Mouse (Mus musculus) kidney, embryonic 15.5 days (tissue): Measurements from ENCODE around the gene Nebl. TPM values are rescaled to one million over a fixed set of nuclear protein-coding genes. Genes with fewer than 3 reads are reported as not detected.
"Not testable (repeated sequence)": the region's sequence is repeated elsewhere in the genome, so short reads cannot be mapped to it uniquely, and the experiment has no call there.

Experiments
- ATAC-seq: fragments of 200-750 bp; cut with Nextera tagmentation; replicated peaks from 2 replicates; pipeline ENCODE4 v1.8.0; 2017; ENCODE audit warnings: moderate TSS enrichment; ENCODE audit not compliant: low FRiP score
- H3K27ac ChIP-seq: fragments of 300-500 bp; sonication (generic); 2 replicates; pipeline ENCODE4 v1.5.1; 2015; ENCODE audit warnings: mild to moderate bottlenecking, inconsistent platforms
- H3K27me3 ChIP-seq: fragments of 300-500 bp; sonication (generic); 2 replicates; pipeline ENCODE4 v1.6.1; 2015; ENCODE audit warnings: inconsistent platforms
- H3K36me3 ChIP-seq: fragments of 300-500 bp; sonication (generic); 2 replicates; pipeline ENCODE4 v1.6.1; 2015; ENCODE audit warnings: inconsistent platforms
- H3K4me1 ChIP-seq: fragments of 300-500 bp; sonication (generic); 2 replicates; pipeline ENCODE4 v1.6.1; 2015; ENCODE audit warnings: inconsistent platforms
- H3K4me2 ChIP-seq: fragments of 300-500 bp; sonication (generic); 2 replicates; pipeline ENCODE4 v1.6.1; 2015; ENCODE audit warnings: moderate library complexity, mild to moderate bottlenecking, inconsistent platforms
- H3K4me3 ChIP-seq: fragments of 300-500 bp; sonication (generic); replicated peaks from 2 replicates; pipeline ENCODE4 v1.5.1; 2015; ENCODE audit warnings: mild to moderate bottlenecking, inconsistent platforms
- H3K9ac ChIP-seq: fragments of 300-500 bp; sonication (generic); 2 replicates; pipeline ENCODE4 v1.6.1; 2015; ENCODE audit warnings: mild to moderate bottlenecking, inconsistent platforms
- H3K9me3 ChIP-seq: fragments of 300-500 bp; sonication (generic); replicated peaks from 2 replicates; pipeline ENCODE4 v1.6.1; 2016; ENCODE audit warnings: inconsistent platforms
- WGBS: fragments of 180-500 bp; shearing (Covaris S2); methylation state at CpG from one replicate; pipeline ENCODE4 v1.1.7; 2015; ENCODE audit warnings: mixed read lengths; 5-methylcytosine and 5-hydroxymethylcytosine counted together
- polyA plus RNA-seq: library from polyadenylated mRNA; unstranded; fragments of >200 nt; fragmentation: Nextera tagmentation; extraction: Ambion mirVana; gene quantifications from 2 replicates; pipeline ENCODE4 v1.2.1, GENCODE M21; 2015

Nebl gene
- polyA plus RNA-seq, 1 experiment from 2014 or later = 7.1 TPM

GRCm38 (mm10) chr2:17364971-17365548, 366.2 kb downstream of the Nebl start:
- 36% methylated on average over 6 of the region's 6 CpGs for WGBS
- Histone ChIP-seq H3K27me3 (no peaks in the 10 kb centered on the region), H3K9ac (no peak overlapping the region), H3K4me1 (peaks cover 24% of the 10 kb centered on the region; the same call in 1 of the 2 replicates), H3K9me3 (no peaks in the 10 kb centered on the region), H3K27ac (peak overlapping the region; percentile 80), H3K4me2 (no peak overlapping the region), H3K4me3 (no peak overlapping the region), H3K36me3 (no peaks in the 10 kb centered on the region)
- no peak for ATAC-seq

DNA sequence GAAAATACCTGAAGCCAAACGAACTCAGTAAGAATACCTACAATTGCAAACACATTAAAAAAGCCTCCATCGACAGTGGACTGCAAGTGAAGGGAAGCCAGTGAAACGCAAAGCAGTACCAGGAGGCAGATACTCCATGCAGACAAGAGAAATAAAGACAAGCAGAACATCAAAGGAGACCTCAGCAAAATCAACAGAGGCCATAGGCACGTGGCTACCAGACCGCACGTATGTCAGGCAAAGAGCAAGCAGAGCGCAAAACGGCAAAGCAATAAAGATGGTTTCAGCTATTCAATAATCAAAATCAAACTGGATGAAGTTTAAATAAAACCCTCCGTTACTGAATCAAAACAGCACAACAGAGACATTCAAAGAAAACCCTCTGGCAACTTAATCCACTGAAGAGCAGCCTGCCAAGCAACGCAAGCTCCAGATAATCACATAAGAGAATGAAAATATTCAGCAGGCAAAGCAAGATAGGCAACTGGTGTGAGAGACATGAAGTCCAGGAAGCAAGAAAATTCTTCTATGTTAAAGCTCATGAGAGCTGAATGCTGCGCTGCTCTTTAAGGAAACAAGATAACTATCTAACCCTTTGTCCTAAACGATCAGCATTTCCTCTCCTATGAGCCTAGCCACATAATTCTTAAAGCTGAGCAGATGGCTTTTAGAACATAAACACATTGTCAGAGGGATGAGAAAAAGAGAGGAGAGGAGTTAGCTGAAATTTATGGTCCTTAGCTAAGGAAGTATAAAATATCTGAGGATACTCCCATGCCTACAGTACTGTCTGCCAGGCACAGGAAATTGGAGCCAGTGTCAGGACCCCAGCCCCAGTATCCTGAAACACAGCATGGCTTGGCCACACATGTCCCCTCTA, 367.7 kb downstream of the Nebl start:
- peak overlapping the region; percentile 87 for H3K27ac ChIP-seq
- peaks cover 24% of the 10 kb centered on the region; the same call in 1 of the 2 replicates for H3K4me1 ChIP-seq
- whole genome bisulfite sequencing = 19% methylated on average over 12 of the region's 12 CpGs
- no peaks in the 10 kb centered on the region for H3K36me3 ChIP-seq
- ATAC-seq = peak; percentile 94
- H3K9ac ChIP-seq = no peak overlapping the region
- H3K27me3 ChIP-seq = no peaks in the 10 kb centered on the region
- H3K4me3 ChIP-seq = no peak overlapping the region
- H3K4me2 ChIP-seq = peak overlapping the region; percentile 32
- H3K9me3 ChIP-seq = no peaks in the 10 kb centered on the region

DNA sequence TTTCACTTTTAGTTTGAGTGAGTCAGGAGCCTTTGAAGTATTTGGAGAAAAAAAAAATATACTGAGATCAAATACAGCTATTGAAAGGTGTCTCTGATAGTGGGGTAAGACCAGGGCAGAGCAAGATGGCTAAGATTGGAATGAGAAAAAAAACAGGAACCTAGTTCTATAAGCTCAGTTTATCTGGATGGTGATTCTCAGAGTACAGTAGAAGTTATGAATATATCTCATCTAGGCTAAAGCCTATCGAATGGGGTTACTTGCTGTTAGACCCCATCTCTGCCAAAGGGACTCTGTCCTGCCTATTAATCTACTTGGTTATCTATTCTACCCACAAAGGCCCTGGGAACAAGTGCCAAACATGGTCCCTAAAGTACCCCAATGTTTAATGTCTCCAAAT, 369.1 kb downstream of the Nebl start:
- Histone ChIP-seq H3K4me3 (no peak overlapping the region), H3K9me3 (no peaks in the 10 kb centered on the region), H3K4me1 (peaks cover 24% of the 10 kb centered on the region; the same call in 1 of the 2 replicates), H3K27ac (no peak overlapping the region), H3K4me2 (no peak overlapping the region), H3K9ac (no peak overlapping the region), H3K27me3 (no peaks in the 10 kb centered on the region), H3K36me3 (no peaks in the 10 kb centered on the region)
- no peak for ATAC-seq
- 91% methylated on average over 1 of the region's 1 CpGs for WGBS

GRCm38 (mm10) chr2:17344643-17345042, 386.6 kb downstream of the Nebl start:
- H3K9me3 ChIP-seq = no peaks in the 10 kb centered on the region
- ATAC-seq = no peak
- no peaks in the 10 kb centered on the region for H3K36me3 ChIP-seq
- H3K4me1 ChIP-seq = no peaks in the 10 kb centered on the region
- H3K27ac ChIP-seq = no peak overlapping the region
- H3K4me3 ChIP-seq = no peak overlapping the region
- H3K9ac ChIP-seq = no peak overlapping the region
- no peak overlapping the region for H3K4me2 ChIP-seq
- 95% methylated on average over 1 of the region's 1 CpGs for WGBS
- H3K27me3 ChIP-seq = no peaks in the 10 kb centered on the region

GRCm38 (mm10) chr2:17335451-17335850, 395.8 kb downstream of the Nebl start:
- WGBS = 89% methylated on average over 5 of the region's 5 CpGs
- Histone ChIP-seq H3K4me3 (no peak overlapping the region), H3K36me3 (no peaks in the 10 kb centered on the region), H3K9me3 (no peaks in the 10 kb centered on the region), H3K4me2 (no peak overlapping the region), H3K4me1 (no peaks in the 10 kb centered on the region), H3K27me3 (no peaks in the 10 kb centered on the region), H3K9ac (no peak overlapping the region), H3K27ac (no peak overlapping the region)
- no peak for ATAC-seq

DNA sequence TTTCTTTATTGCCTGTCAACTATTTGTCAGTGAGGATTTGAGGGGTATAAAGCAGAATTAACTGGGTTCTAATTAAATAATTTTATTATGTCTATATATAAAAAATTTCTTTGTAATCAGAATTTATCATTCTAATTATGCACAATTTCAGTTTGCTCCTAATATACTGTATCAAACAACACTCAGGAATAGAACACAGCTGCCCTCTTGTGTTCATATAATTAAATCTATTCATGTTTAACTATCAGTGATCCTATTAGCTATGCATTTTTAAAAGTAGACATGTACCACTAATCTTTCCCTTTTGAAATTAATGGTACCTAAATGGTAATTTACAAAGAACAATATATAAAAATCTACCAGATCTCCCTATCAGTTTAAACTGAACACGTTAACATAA, 404.7 kb downstream of the Nebl start:
- no peak overlapping the region for H3K4me3 ChIP-seq
- no peak overlapping the region for H3K4me2 ChIP-seq
- no peaks in the 10 kb centered on the region for H3K27me3 ChIP-seq
- no peak overlapping the region for H3K27ac ChIP-seq
- H3K9ac ChIP-seq = no peak overlapping the region
- H3K36me3 ChIP-seq = no peaks in the 10 kb centered on the region
- no peaks in the 10 kb centered on the region for H3K4me1 ChIP-seq
- 82% methylated on average over 1 of the region's 1 CpGs for WGBS
- ATAC-seq = no peak
- H3K9me3 ChIP-seq = no peaks in the 10 kb centered on the region

- H3K4me2 ChIP-seq = no peak overlapping the region
- H3K9me3 ChIP-seq = no peaks in the 10 kb centered on the region
- no peaks in the 10 kb centered on the region for H3K27me3 ChIP-seq
- no peaks in the 10 kb centered on the region for H3K36me3 ChIP-seq
- no peak overlapping the region for H3K27ac ChIP-seq
- H3K4me3 ChIP-seq = no peak overlapping the region
- no peak for ATAC-seq
- no peak overlapping the region for H3K9ac ChIP-seq
- no peaks in the 10 kb centered on the region for H3K4me1 ChIP-seq
- 78% methylated on average over 5 of the region's 5 CpGs for WGBS
Observed at GRCm38 (mm10) chr2:17316850-17317249, 414.4 kb downstream of the Nebl start.

DNA sequence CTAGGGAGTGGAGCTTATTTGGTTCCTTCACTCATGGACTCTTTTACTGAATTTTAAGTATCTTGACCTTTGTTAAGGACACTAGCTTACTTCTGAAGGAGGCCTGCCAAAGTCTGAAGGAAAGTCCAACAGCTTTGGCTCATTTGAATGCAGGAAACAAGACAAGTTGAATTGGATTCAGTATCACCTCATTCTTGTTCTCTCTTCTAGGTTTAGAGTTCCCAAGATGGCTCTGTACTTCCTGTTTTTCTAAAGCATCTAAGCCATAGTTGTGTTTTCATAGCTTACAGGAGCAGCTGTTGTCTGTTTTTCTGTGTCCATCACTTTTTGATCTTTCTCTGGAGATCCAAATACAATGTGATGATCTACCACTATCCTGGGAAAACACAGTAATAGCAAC, 429.9 kb downstream of the Nebl start:
- Histone ChIP-seq H3K4me1 (no peaks in the 10 kb centered on the region), H3K9me3 (no peaks in the 10 kb centered on the region), H3K27me3 (no peaks in the 10 kb centered on the region), H3K27ac (no peak overlapping the region), H3K4me3 (no peak overlapping the region), H3K36me3 (no peaks in the 10 kb centered on the region), H3K9ac (no peak overlapping the region), H3K4me2 (no peak overlapping the region)
- no peak for ATAC-seq

DNA sequence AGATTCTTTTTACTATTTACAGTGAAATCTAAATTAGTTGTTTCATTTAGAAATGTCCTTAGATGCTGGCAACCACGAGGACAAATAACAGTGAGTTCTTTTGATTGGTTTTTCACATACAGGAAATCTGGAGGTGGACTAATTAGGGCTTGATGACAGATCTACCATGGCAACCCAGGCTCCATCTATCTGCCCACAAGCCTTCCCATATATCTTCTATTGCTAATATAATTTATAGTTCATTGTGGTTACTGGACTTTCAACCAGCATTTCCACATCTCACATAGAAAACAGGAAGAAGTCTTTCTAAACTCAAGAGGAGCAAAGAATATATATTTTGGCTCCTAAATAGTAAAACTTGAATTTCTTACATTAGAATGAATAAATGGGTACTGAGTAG, 433.8 kb downstream of the Nebl start:
- no peaks in the 10 kb centered on the region for H3K4me1 ChIP-seq
- no peak overlapping the region for H3K4me2 ChIP-seq
- H3K27me3 ChIP-seq = no peaks in the 10 kb centered on the region
- H3K27ac ChIP-seq = no peak overlapping the region
- H3K9ac ChIP-seq = no peak overlapping the region
- H3K4me3 ChIP-seq = no peak overlapping the region
- WGBS = 70% methylated on average over 1 of the region's 1 CpGs
- H3K9me3 ChIP-seq = 0 out of 2 replicates have a peak, but pooled peaks cover 5% of the 10 kb centered on the region
- ATAC-seq = no peak
- H3K36me3 ChIP-seq = no peaks in the 10 kb centered on the region

GRCm38 (mm10) chr2:17295257-17295656, 436.0 kb downstream of the Nebl start:
- not testable (repeated sequence) for ATAC-seq, H3K9me3 ChIP-seq, H3K9ac ChIP-seq, H3K36me3 ChIP-seq, H3K4me1 ChIP-seq, H3K4me2 ChIP-seq, H3K4me3 ChIP-seq, H3K27ac ChIP-seq, H3K27me3 ChIP-seq
- WGBS = 92% methylated on average over 4 of the region's 5 CpGs
